Mouse (Mus musculus): ENCODE results near the gene Arf6. TPM values are rescaled to one million over a fixed set of nuclear protein-coding genes. Genes with fewer than 3 reads are reported as not detected.
"Not testable (repeated sequence)": the region's sequence is repeated elsewhere in the genome, so short reads cannot be mapped to it uniquely, and the experiment has no call there.

The Arf6 gene
- polyA plus RNA-seq, 1 experiment from 2014 or later, result 20.7 TPM

GRCm38 (mm10) chr12:69360997-69361899 is 10.7 kb upstream of the Arf6 start:
- under 1% methylated on average over 37 of the region's 50 CpGs for WGBS
- H3K4me1 ChIP-seq (ENCODE audit: control insufficient read depth, insufficient read depth, low read length), result not testable (repeated sequence)
- ATAC-seq, result peak; percentile 96

GRCm38 (mm10) chr12:69361919-69362318 is 10.0 kb upstream of the Arf6 start:
- Histone ChIP-seq H3K27ac (ENCODE audit: low read length) (peak overlapping the region; percentile 89), H3K36me3 (ENCODE audit: control insufficient read depth, insufficient read depth, low read length) (no peaks in the 10 kb centered on the region), H3K9ac (ENCODE audit: low read depth, low read length) (peak overlapping the region; percentile 73), H3K4me1 (ENCODE audit: control insufficient read depth, insufficient read depth, low read length) (0 out of 2 replicates have a peak, but pooled peaks cover 6% of the 10 kb centered on the region), H3K9me3 (replicated peaks; ENCODE audit: control insufficient read depth, low read length, poor library complexity, severe bottlenecking) (no peaks in the 10 kb centered on the region), H3K4me3 (ENCODE audit: low read depth, low read length) (peak overlapping the region; percentile 54), H3K4me2 (ENCODE audit: low read length) (peak overlapping the region; percentile 75), H3K27me3 (ENCODE audit: control insufficient read depth, insufficient read depth, low read depth, low read length) (no peaks in the 10 kb centered on the region)
- WGBS, result 7% methylated on average over 10 of the region's 10 CpGs
- no peak for ATAC-seq

More at GRCm38 (mm10) chr12:69360997-69361899, 10.7 kb upstream of the Arf6 start:
- H3K27me3 ChIP-seq (ENCODE audit: control insufficient read depth, insufficient read depth, low read depth, low read length); H3K9me3 ChIP-seq (replicated peaks; ENCODE audit: control insufficient read depth, low read length, poor library complexity, severe bottlenecking); H3K36me3 ChIP-seq (ENCODE audit: control insufficient read depth, insufficient read depth, low read length): not testable (repeated sequence)
- peak overlapping the region; percentile 73 for H3K9ac ChIP-seq (ENCODE audit: low read depth, low read length)
- H3K4me3 ChIP-seq (ENCODE audit: low read depth, low read length), result peak overlapping the region; percentile 54
- peak overlapping the region; percentile 89 for H3K27ac ChIP-seq (ENCODE audit: low read length)
- peak overlapping the region; percentile 75 for H3K4me2 ChIP-seq (ENCODE audit: low read length)

GRCm38 (mm10) chr12:69362388-69362787 is 9.6 kb upstream of the Arf6 start:
- Histone ChIP-seq H3K36me3 (ENCODE audit: control insufficient read depth, insufficient read depth, low read length) (no peaks in the 10 kb centered on the region), H3K27me3 (ENCODE audit: control insufficient read depth, insufficient read depth, low read depth, low read length) (no peaks in the 10 kb centered on the region), H3K9me3 (replicated peaks; ENCODE audit: control insufficient read depth, low read length, poor library complexity, severe bottlenecking) (no peaks in the 10 kb centered on the region), H3K4me2 (ENCODE audit: low read length) (peak overlapping the region; percentile 75), H3K9ac (ENCODE audit: low read depth, low read length) (no peak overlapping the region), H3K27ac (ENCODE audit: low read length) (no peak overlapping the region), H3K4me1 (ENCODE audit: control insufficient read depth, insufficient read depth, low read length) (0 out of 2 replicates have a peak, but pooled peaks cover 6% of the 10 kb centered on the region), H3K4me3 (ENCODE audit: low read depth, low read length) (no peak overlapping the region)
- ATAC-seq, result no peak
- 51% methylated on average over 4 of the region's 4 CpGs for WGBS

GRCm38 (mm10) chr12:69363110-69363509 is 8.8 kb upstream of the Arf6 start:
- not testable (repeated sequence) for ATAC-seq

GRCm38 (mm10) chr12:69363899-69364762 is 7.8 kb upstream of the Arf6 start:
- Histone ChIP-seq H3K4me3 (ENCODE audit: low read depth, low read length) (peak overlapping the region; percentile 42), H3K9me3 (replicated peaks; ENCODE audit: control insufficient read depth, low read length, poor library complexity, severe bottlenecking) (no peaks in the 10 kb centered on the region), H3K27me3 (ENCODE audit: control insufficient read depth, insufficient read depth, low read depth, low read length) (no peaks in the 10 kb centered on the region), H3K27ac (ENCODE audit: low read length) (no peak overlapping the region), H3K36me3 (ENCODE audit: control insufficient read depth, insufficient read depth, low read length) (no peaks in the 10 kb centered on the region), H3K4me2 (ENCODE audit: low read length) (peak overlapping the region; percentile 74), H3K9ac (ENCODE audit: low read depth, low read length) (peak overlapping the region; percentile 42; the same call in 1 of the 2 replicates), H3K4me1 (ENCODE audit: control insufficient read depth, insufficient read depth, low read length) (0 out of 2 replicates have a peak, but pooled peaks cover 6% of the 10 kb centered on the region)
- 5% methylated on average over 32 of the region's 32 CpGs for WGBS
- ATAC-seq, result no peak

More at GRCm38 (mm10) chr12:69363110-69363509, 8.8 kb upstream of the Arf6 start:
- not testable (repeated sequence) for H3K27ac ChIP-seq (ENCODE audit: low read length); H3K27me3 ChIP-seq (ENCODE audit: control insufficient read depth, insufficient read depth, low read depth, low read length); H3K4me1 ChIP-seq (ENCODE audit: control insufficient read depth, insufficient read depth, low read length); H3K4me2 ChIP-seq (ENCODE audit: low read length); H3K36me3 ChIP-seq (ENCODE audit: control insufficient read depth, insufficient read depth, low read length); H3K9me3 ChIP-seq (replicated peaks; ENCODE audit: control insufficient read depth, low read length, poor library complexity, severe bottlenecking); H3K4me3 ChIP-seq (ENCODE audit: low read depth, low read length); H3K9ac ChIP-seq (ENCODE audit: low read depth, low read length)
- 96% methylated on average over 6 of the region's 7 CpGs for WGBS

- 85% methylated on average over 7 of the region's 7 CpGs for WGBS
- Histone ChIP-seq H3K27ac (ENCODE audit: low read length) (no peak overlapping the region), H3K4me1 (ENCODE audit: control insufficient read depth, insufficient read depth, low read length) (peaks cover 6% of the 10 kb centered on the region; the same call in 1 of the 2 replicates), H3K27me3 (ENCODE audit: control insufficient read depth, insufficient read depth, low read depth, low read length) (no peaks in the 10 kb centered on the region), H3K4me3 (ENCODE audit: low read depth, low read length) (no peak overlapping the region), H3K9ac (ENCODE audit: low read depth, low read length) (no peak overlapping the region), H3K36me3 (ENCODE audit: control insufficient read depth, insufficient read depth, low read length) (no peaks in the 10 kb centered on the region), H3K9me3 (replicated peaks; ENCODE audit: control insufficient read depth, low read length, poor library complexity, severe bottlenecking) (no peaks in the 10 kb centered on the region), H3K4me2 (ENCODE audit: low read length) (no peak overlapping the region)
- ATAC-seq, result no peak
Observed at GRCm38 (mm10) chr12:69365757-69366156, 6.2 kb upstream of the Arf6 start.

- H3K36me3 ChIP-seq (ENCODE audit: control insufficient read depth, insufficient read depth, low read length), result no peaks in the 10 kb centered on the region
- no peak overlapping the region for H3K4me2 ChIP-seq (ENCODE audit: low read length)
- H3K9ac ChIP-seq (ENCODE audit: low read depth, low read length), result no peak overlapping the region
- no peak for ATAC-seq
- H3K4me1 ChIP-seq (ENCODE audit: control insufficient read depth, insufficient read depth, low read length), result peaks cover 7% of the 10 kb centered on the region; the same call in 1 of the 2 replicates
- H3K4me3 ChIP-seq (ENCODE audit: low read depth, low read length), result no peak overlapping the region
- no peak overlapping the region for H3K27ac ChIP-seq (ENCODE audit: low read length)
- no peaks in the 10 kb centered on the region for H3K9me3 ChIP-seq (replicated peaks; ENCODE audit: control insufficient read depth, low read length, poor library complexity, severe bottlenecking)
- H3K27me3 ChIP-seq (ENCODE audit: control insufficient read depth, insufficient read depth, low read depth, low read length), result no peaks in the 10 kb centered on the region
Observed at GRCm38 (mm10) chr12:69366424-69366823, 5.5 kb upstream of the Arf6 start.

- no peaks in the 10 kb centered on the region for H3K27me3 ChIP-seq (ENCODE audit: control insufficient read depth, insufficient read depth, low read depth, low read length)
- H3K4me3 ChIP-seq (ENCODE audit: low read depth, low read length), result no peak overlapping the region
- H3K4me1 ChIP-seq (ENCODE audit: control insufficient read depth, insufficient read depth, low read length), result peaks cover 6% of the 10 kb centered on the region; the same call in 1 of the 2 replicates
- H3K9ac ChIP-seq (ENCODE audit: low read depth, low read length), result no peak overlapping the region
- no peaks in the 10 kb centered on the region for H3K9me3 ChIP-seq (replicated peaks; ENCODE audit: control insufficient read depth, low read length, poor library complexity, severe bottlenecking)
- WGBS, result 70% methylated on average over 2 of the region's 2 CpGs
- H3K27ac ChIP-seq (ENCODE audit: low read length), result no peak overlapping the region
- H3K36me3 ChIP-seq (ENCODE audit: control insufficient read depth, insufficient read depth, low read length), result no peaks in the 10 kb centered on the region
- H3K4me2 ChIP-seq (ENCODE audit: low read length), result no peak overlapping the region
- ATAC-seq, result no peak
Observed at GRCm38 (mm10) chr12:69367557-69367956, 4.4 kb upstream of the Arf6 start.
